Mouse (Mus musculus): ENCODE results near the gene Klc2. TPM values are rescaled to one million over a fixed set of nuclear protein-coding genes. Genes with fewer than 3 reads are reported as not detected.

Gene Klc2
- total RNA-seq (2012; rRNA removed) (7.9 and 9.5 TPM in 2 replicates), total RNA-seq (2014; rRNA removed) (4.8 and 5.9 TPM in 2 replicates), polyA plus RNA-seq (2012; ENCODE audit: insufficient read length, low read depth) (9.5 and 12.0 TPM in 2 replicates)

DNA sequence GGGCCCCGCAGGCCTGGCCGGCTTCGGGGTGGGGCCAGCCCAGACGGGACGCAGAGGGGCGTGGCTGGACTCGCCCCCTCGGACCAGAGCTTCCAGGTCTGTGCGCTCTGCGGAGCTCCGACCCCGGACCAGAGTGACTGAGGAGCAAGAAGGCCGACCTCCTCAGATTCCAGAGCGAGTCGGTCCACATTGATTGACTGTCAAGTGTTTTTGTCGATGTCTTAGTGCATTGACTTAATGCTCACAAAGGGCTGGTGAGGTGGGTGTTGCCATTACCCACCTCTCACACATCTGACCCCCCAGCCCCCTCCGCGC lies at the start of gene Klc2:
Gene Klc2 (minus strand): TSS at position 177 of the 315 bp plus-strand sequence.
- Histone ChIP-seq H3K4me2 (ENCODE audit: insufficient read depth, low read depth, poor library complexity, severe bottlenecking) (peak within 1 kb of the TSS; percentile 65), H3K4me3 (replicated peaks in 1 of 3; ENCODE audit: low read depth in 2 of 3, low read length in 2 of 3, poor library complexity in 1 of 3) (peak within 1 kb of the TSS; percentile 69 to 87 (median 87)), H3K36me3 (replicated peaks in 1 of 2; ENCODE audit: control insufficient read depth in 1 of 2, insufficient read depth in 1 of 2, low read length in 1 of 2) (peaks cover 0 to 19% of the 10 kb centered on the region in 2 experiments), H3K27me3 (replicated peaks) (peaks cover 37% of the 10 kb centered on the region), H3K27ac (ENCODE audit: insufficient read depth, low read depth) (peak within 1 kb of the TSS; percentile 29), H3K79me2 (replicated peaks; ENCODE audit: control insufficient read depth, extremely low read depth, insufficient read depth, poor library complexity, severe bottlenecking) (no peaks in the 10 kb centered on the region), H3K4me1 (ENCODE audit: control insufficient read depth in 1 of 2, insufficient read depth in 2 of 2) (peaks cover 9 to 12% of the 10 kb centered on the region in 2 experiments), H3K9me3 (replicated peaks; ENCODE audit: low read length) (no peaks in the 10 kb centered on the region), H3K9ac (ENCODE audit: insufficient read depth, low read depth) (peak within 1 kb of the TSS; percentile 52)
- no peak for DNase-seq (ENCODE audit: extremely low read depth)
- in situ Hi-C loops (cut with MboI; ENCODE audit: low pct_ligation_motif_present, low pct_unique_long_range_greater_than_20kb, low sequenced_read_pairs) (no loop called here), dilution Hi-C loops (cut with MboI; ENCODE audit: extremely low pct_ligation_motif_present, extremely low pct_unique_long_range_greater_than_20kb, low sequenced_read_pairs) (no loop called here)
- TF ChIP-seq NRF1 (IDR thresholded peaks at IDR 0.05; ENCODE audit: low read depth, low read length) (0 out of 2 replicates have a peak, but pooled peaks have one; percentile 25), SIN3A (IDR thresholded peaks at IDR 0.05; ENCODE audit: low read length) (peak; percentile 81), CHD1 (IDR thresholded peaks at IDR 0.05; ENCODE audit: low read depth, low read length) (no peak), MAX (IDR thresholded peaks at IDR 0.05; ENCODE audit: low read length) (0 out of 2 replicates have a peak, but pooled peaks have one; percentile 1)

DNA sequence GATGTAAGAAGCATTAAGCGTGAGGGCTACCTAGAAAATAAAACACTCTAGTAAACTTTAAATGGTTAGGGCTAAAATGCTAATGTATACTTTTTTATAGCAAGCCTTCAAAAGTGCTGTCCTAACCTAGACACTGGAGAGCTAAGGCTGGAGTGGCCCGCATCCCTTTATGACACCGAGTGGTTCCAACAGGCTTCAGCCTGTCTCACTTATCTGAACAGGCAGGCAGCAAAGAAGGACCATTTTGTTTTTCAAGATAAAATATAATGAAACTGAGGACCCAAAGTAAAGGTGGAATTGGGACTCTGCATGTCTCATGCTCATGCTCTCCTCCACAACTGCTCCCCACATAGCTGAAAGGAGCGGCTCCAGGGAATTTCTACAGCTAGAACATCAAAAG lies 49.1 kb upstream of the Klc2 start:
- Histone ChIP-seq H3K4me1 (ENCODE audit: control insufficient read depth in 1 of 2, insufficient read depth in 2 of 2) (no peaks in the 10 kb centered on the region), H3K36me3 (replicated peaks in 1 of 2; ENCODE audit: control insufficient read depth in 1 of 2, insufficient read depth in 1 of 2, low read length in 1 of 2) (no peaks in the 10 kb centered on the region), H3K4me3 (replicated peaks in 1 of 3; ENCODE audit: low read depth in 2 of 3, low read length in 2 of 3, poor library complexity in 1 of 3) (no peak overlapping the region), H3K9me3 (replicated peaks; ENCODE audit: low read length) (no peaks in the 10 kb centered on the region), H3K79me2 (replicated peaks; ENCODE audit: control insufficient read depth, extremely low read depth, insufficient read depth, poor library complexity, severe bottlenecking) (0 out of 2 replicates have a peak, but pooled peaks cover 2% of the 10 kb centered on the region), H3K27me3 (replicated peaks) (no peaks in the 10 kb centered on the region), H3K4me2 (ENCODE audit: insufficient read depth, low read depth, poor library complexity, severe bottlenecking) (no peak overlapping the region), H3K9ac (ENCODE audit: insufficient read depth, low read depth) (no peak overlapping the region), H3K27ac (ENCODE audit: insufficient read depth, low read depth) (no peak overlapping the region)
- no peak for DNase-seq (ENCODE audit: extremely low read depth)
- in situ Hi-C loops (cut with MboI; ENCODE audit: low pct_ligation_motif_present, low pct_unique_long_range_greater_than_20kb, low sequenced_read_pairs) (no loop called here), dilution Hi-C loops (cut with MboI; ENCODE audit: extremely low pct_ligation_motif_present, extremely low pct_unique_long_range_greater_than_20kb, low sequenced_read_pairs) (no loop called here)
- TF ChIP-seq SIN3A (IDR thresholded peaks at IDR 0.05; ENCODE audit: low read length), result no peak
- TF ChIP-seq CHD2 (IDR thresholded peaks at IDR 0.05; ENCODE audit: low read length), result no peak
- TF ChIP-seq ZC3H11A (IDR thresholded peaks at IDR 0.05; ENCODE audit: low read depth, low read length), result no peak
- TF ChIP-seq RAD21 (IDR thresholded peaks at IDR 0.05; ENCODE audit: low read depth, low read length), result no peak
- TF ChIP-seq MEF2A (IDR thresholded peaks at IDR 0.05; ENCODE audit: borderline replicate concordance, low read depth, low read length), result no peak

DNA sequence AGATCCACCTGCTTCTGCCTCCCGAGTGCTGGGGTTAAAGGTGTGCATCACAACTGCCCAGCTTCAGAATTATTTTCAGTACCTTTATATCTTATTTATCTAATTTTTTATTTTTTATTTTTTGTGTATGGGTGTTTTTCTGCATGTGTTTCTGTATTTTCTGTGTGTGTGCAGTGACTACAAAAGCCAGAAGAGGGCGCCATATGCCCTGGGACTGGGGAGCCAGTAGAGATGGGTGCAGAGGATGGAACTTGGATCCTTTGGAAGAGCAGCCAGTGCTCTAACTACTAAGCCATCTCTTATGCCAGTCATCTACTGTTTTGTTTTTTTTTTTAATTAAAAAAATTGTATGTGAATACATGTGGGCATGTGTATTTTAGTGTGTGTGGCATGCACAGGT lies 46.0 kb upstream of the Klc2 start:
- H3K79me2 ChIP-seq (replicated peaks; ENCODE audit: control insufficient read depth, extremely low read depth, insufficient read depth, poor library complexity, severe bottlenecking), result 0 out of 2 replicates have a peak, but pooled peaks cover 2% of the 10 kb centered on the region
- dilution Hi-C loops (cut with MboI; ENCODE audit: extremely low pct_ligation_motif_present, extremely low pct_unique_long_range_greater_than_20kb, low sequenced_read_pairs), result no loop called here
- no peaks in the 10 kb centered on the region for H3K4me1 ChIP-seq (ENCODE audit: control insufficient read depth in 1 of 2, insufficient read depth in 2 of 2)
- H3K9me3 ChIP-seq (replicated peaks; ENCODE audit: low read length), result no peaks in the 10 kb centered on the region
- in situ Hi-C loops (cut with MboI; ENCODE audit: low pct_ligation_motif_present, low pct_unique_long_range_greater_than_20kb, low sequenced_read_pairs), result no loop called here
- no peak overlapping the region for H3K27ac ChIP-seq (ENCODE audit: insufficient read depth, low read depth)
- peaks cover 0 to 3% of the 10 kb centered on the region in 2 experiments for H3K36me3 ChIP-seq (replicated peaks in 1 of 2; ENCODE audit: control insufficient read depth in 1 of 2, insufficient read depth in 1 of 2, low read length in 1 of 2)
- H3K4me3 ChIP-seq (replicated peaks in 1 of 3; ENCODE audit: low read depth in 2 of 3, low read length in 2 of 3, poor library complexity in 1 of 3), result no peak overlapping the region
- H3K4me2 ChIP-seq (ENCODE audit: insufficient read depth, low read depth, poor library complexity, severe bottlenecking), result no peak overlapping the region
- DNase-seq (ENCODE audit: extremely low read depth), result peak; percentile 34
- H3K27me3 ChIP-seq (replicated peaks), result no peaks in the 10 kb centered on the region
- no peak overlapping the region for H3K9ac ChIP-seq (ENCODE audit: insufficient read depth, low read depth)
- no peak for TF ChIP-seq BHLHE40 (IDR thresholded peaks at IDR 0.05; ENCODE audit: low read depth, low read length)
- TF ChIP-seq USF1 (IDR thresholded peaks at IDR 0.05; ENCODE audit: low read depth, low read length), result no peak
- TF ChIP-seq POLR2AphosphoS2 (IDR thresholded peaks at IDR 0.05; ENCODE audit: low read depth, low read length), result no peak
- TF ChIP-seq E2F4 (IDR thresholded peaks at IDR 0.05; ENCODE audit: insufficient replicate concordance, low read depth, low read length), result no peak
- TF ChIP-seq KAT2A (IDR thresholded peaks at IDR 0.05; ENCODE audit: insufficient replicate concordance, low read length), result no peak
- no peak for TF ChIP-seq ZC3H11A (IDR thresholded peaks at IDR 0.05; ENCODE audit: low read depth, low read length)
- no peak for TF ChIP-seq ZMIZ1 (IDR thresholded peaks at IDR 0.05; ENCODE audit: low read depth, low read length)
- TF ChIP-seq ZNF384 (IDR thresholded peaks at IDR 0.05; ENCODE audit: low read depth, low read length), result no peak
- no peak for TF ChIP-seq POLR2A (IDR thresholded peaks at IDR 0.05; ENCODE audit: low read depth, low read length)
- TF ChIP-seq RCOR1 (conservative IDR thresholded peaks at IDR 0.05; ENCODE audit: low read depth, low read length), result no peak
- no peak for TF ChIP-seq ZKSCAN1 (IDR thresholded peaks at IDR 0.05; ENCODE audit: borderline replicate concordance, low read depth, low read length)
- TF ChIP-seq TCF12 (IDR thresholded peaks at IDR 0.05; ENCODE audit: low read depth, low read length), result no peak
- TF ChIP-seq EP300 (IDR thresholded peaks at IDR 0.05; ENCODE audit: low read length), result no peak
- TF ChIP-seq PAX5 (IDR thresholded peaks at IDR 0.05; ENCODE audit: low read length), result no peak
- peak; percentile 38 to 71 for TF ChIP-seq CTCF (conservative IDR thresholded peaks at IDR 0.05 in 1 of 2, IDR thresholded peaks at IDR 0.05 in 1 of 2; ENCODE audit: low read depth in 2 of 2, low read length in 2 of 2)
- TF ChIP-seq RAD21 (IDR thresholded peaks at IDR 0.05; ENCODE audit: low read depth, low read length), result peak; percentile 67
- TF ChIP-seq MEF2A (IDR thresholded peaks at IDR 0.05; ENCODE audit: borderline replicate concordance, low read depth, low read length), result no peak
- no peak for TF ChIP-seq HCFC1 (IDR thresholded peaks at IDR 0.05; ENCODE audit: low read depth, low read length)
- no peak for TF ChIP-seq NELFE (IDR thresholded peaks at IDR 0.05; ENCODE audit: low read depth, low read length)
- TF ChIP-seq CHD2 (IDR thresholded peaks at IDR 0.05; ENCODE audit: low read length), result no peak
- no peak for TF ChIP-seq JUND (conservative IDR thresholded peaks at IDR 0.05; ENCODE audit: low read depth, low read length)
- no peak for TF ChIP-seq IRF4 (IDR thresholded peaks at IDR 0.05; ENCODE audit: low read depth, low read length)
